Mouse (Mus musculus) hindbrain, embryonic 11.5 days (tissue): ENCODE measurements at regions not wholly inside any gene's neighbourhood (a gene's known extent, or its start where the extent isn't known, plus 50 kb on each side); places are given as distances from the start of the nearest gene placed in this dataset.

Source experiments
- ATAC-seq: fragments of 200-750 bp; cut with Nextera tagmentation; 2 replicates; pipeline ENCODE4 v1.8.0; 2017; ENCODE audit warnings: mild to moderate bottlenecking, moderate TSS enrichment, moderate library complexity; ENCODE audit not compliant: low FRiP score
- DNase-seq: peaks from one replicate; pipeline ENCODE4 v3.0.0-alpha.2; 2015; ENCODE audit warnings: low spot score
- H3K27ac ChIP-seq: fragments of 300-500 bp; sonication (generic); 2 replicates; pipeline ENCODE4 v1.5.1; 2014; ENCODE audit warnings: mild to moderate bottlenecking, low read depth, low read length
- H3K27me3 ChIP-seq: fragments of 300-500 bp; sonication (generic); 2 replicates; pipeline ENCODE4 v1.6.1; 2014; ENCODE audit warnings: mild to moderate bottlenecking, low read length, moderate library complexity, mixed read lengths; ENCODE audit not compliant: control insufficient read depth, insufficient read depth
- H3K36me3 ChIP-seq: fragments of 300-500 bp; sonication (generic); 2 replicates; pipeline ENCODE4 v1.6.1; 2014; ENCODE audit warnings: mild to moderate bottlenecking, low read length, moderate library complexity, mixed read lengths; ENCODE audit not compliant: control insufficient read depth, insufficient read depth
- H3K4me1 ChIP-seq: fragments of 300-500 bp; sonication (generic); replicated peaks from 2 replicates; pipeline ENCODE4 v1.6.1; 2014; ENCODE audit warnings: low read length, mixed read lengths; ENCODE audit not compliant: control insufficient read depth, insufficient read depth
- H3K4me2 ChIP-seq: fragments of 300-500 bp; sonication (generic); replicated peaks from 2 replicates; pipeline ENCODE4 v1.6.1; 2014; ENCODE audit warnings: mild to moderate bottlenecking, low read depth, low read length
- H3K4me3 ChIP-seq: fragments of 300-500 bp; sonication (generic); 2 replicates; pipeline ENCODE4 v1.5.1; 2014; ENCODE audit warnings: low read depth, low read length
- H3K9ac ChIP-seq: fragments of 300-500 bp; sonication (generic); 2 replicates; pipeline ENCODE4 v1.6.1; 2014; ENCODE audit warnings: low read depth, low read length
- H3K9me3 ChIP-seq: fragments of 300-500 bp; sonication (generic); 2 replicates; pipeline ENCODE4 v1.6.1; 2016; ENCODE audit warnings: low read length; ENCODE audit not compliant: control insufficient read depth
- WGBS: fragments of 180-500 bp; shearing (Covaris S2); extraction: QIAGEN DNeasy Blood & Tissue Kit; methylation state at CpG from one replicate; pipeline ENCODE4 v1.1.7; 2014; 5-methylcytosine and 5-hydroxymethylcytosine counted together

DNA sequence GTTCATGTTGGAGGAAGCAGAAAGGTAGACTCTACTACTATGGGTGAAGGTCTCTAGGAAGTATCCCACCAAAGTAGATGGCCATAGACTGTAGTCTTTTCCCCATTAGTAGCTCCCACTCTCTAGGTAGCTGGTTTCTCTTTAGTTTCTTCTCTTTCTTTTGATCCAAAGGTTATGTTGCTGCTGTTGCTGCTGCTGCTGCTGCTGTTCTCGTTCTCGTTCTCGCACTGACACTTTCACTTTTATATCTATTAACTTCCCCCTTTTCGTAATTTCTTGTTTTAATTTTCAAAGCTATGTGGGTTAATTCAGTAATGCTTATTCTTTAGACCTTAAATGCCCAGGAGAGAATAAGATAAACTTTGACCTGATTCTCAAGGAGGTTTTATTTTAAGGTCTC, 58.3 kb downstream of the Tmem100 start:
- Histone ChIP-seq H3K9me3 (no peaks in the 10 kb centered on the region), H3K4me3 (no peak overlapping the region), H3K27me3 (no peaks in the 10 kb centered on the region), H3K27ac (no peak overlapping the region), H3K36me3 (no peaks in the 10 kb centered on the region), H3K4me1 (no peaks in the 10 kb centered on the region), H3K9ac (no peak overlapping the region), H3K4me2 (no peak overlapping the region)
- DNase-seq (no peak), ATAC-seq (no peak)
- WGBS, result 92% methylated on average over 4 of the region's 4 CpGs

- no peaks in the 10 kb centered on the region for H3K36me3 ChIP-seq
- H3K4me1 ChIP-seq, result no peaks in the 10 kb centered on the region
- ATAC-seq, result no peak
- H3K9ac ChIP-seq, result no peak overlapping the region
- DNase-seq, result no peak
- no peak overlapping the region for H3K4me3 ChIP-seq
- H3K9me3 ChIP-seq, result no peaks in the 10 kb centered on the region
- no peaks in the 10 kb centered on the region for H3K27me3 ChIP-seq
- H3K27ac ChIP-seq, result no peak overlapping the region
- 88% methylated on average over 7 of the region's 7 CpGs for WGBS
- no peak overlapping the region for H3K4me2 ChIP-seq
Measured at GRCm38 (mm10) chr11:90094052-90094451, 63.9 kb downstream of the Tmem100 start.

DNA sequence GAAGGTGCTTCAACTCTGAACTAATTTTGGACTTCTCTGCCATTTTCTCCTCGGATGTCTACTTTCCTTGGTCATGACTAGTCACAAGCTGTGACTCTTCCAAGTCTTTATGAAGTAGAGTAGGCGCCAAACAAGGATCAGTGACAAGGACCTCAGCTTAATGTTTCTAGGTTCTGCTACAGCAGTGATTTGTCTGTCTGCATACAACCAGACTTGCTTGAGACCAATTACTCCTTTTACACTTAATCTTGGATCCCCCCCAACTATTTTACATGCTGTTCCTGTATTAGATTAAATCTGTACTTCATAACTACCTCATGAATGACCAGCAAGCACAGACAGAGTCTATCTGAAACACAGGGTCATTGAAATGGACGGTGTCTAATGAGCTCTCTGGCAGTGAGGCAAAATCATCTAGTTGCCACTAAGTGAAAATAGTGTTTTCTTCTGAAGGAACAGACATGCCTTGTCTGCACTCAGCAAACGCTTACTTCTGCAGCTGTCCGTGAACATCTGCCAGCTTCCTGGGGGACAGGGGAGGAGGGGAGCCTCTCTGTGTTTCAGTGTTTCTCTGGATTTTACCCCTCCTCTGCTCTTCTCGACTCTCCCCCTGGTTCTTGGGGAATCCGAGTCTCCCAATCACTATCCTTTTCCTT, 64.7 kb downstream of the Tmem100 start:
- DNase-seq (no peak), ATAC-seq (no peak)
- H3K4me2 ChIP-seq, result no peak overlapping the region
- H3K27ac ChIP-seq, result no peak overlapping the region
- WGBS, result 79% methylated on average over 7 of the region's 7 CpGs
- H3K27me3 ChIP-seq, result no peaks in the 10 kb centered on the region
- no peak overlapping the region for H3K4me3 ChIP-seq
- no peaks in the 10 kb centered on the region for H3K4me1 ChIP-seq
- H3K9ac ChIP-seq, result no peak overlapping the region
- H3K9me3 ChIP-seq, result no peaks in the 10 kb centered on the region
- H3K36me3 ChIP-seq, result no peaks in the 10 kb centered on the region

DNA sequence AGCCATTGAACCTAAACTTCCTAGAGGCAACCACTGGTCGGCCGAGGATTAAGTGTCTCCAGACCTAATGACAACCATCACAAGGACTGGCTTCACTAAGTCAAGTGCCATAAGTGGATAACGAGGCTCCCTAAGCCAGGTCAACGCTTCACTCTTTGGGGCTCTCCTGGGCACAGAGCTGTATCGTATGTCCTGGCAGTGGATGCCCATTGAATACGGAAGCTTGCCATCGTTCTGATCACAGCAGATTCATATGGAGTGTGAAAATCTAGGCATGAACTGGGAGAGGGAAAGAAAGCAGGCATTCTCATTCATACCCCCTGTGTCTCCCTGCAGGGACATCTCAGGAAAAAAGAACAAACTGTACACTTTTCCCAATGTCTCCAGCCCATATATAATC, 68.3 kb downstream of the Tmem100 start:
- H3K4me1 ChIP-seq, result no peaks in the 10 kb centered on the region

GRCm38 (mm10) chr11:90099178-90099577, 69.0 kb downstream of the Tmem100 start:
- H3K36me3 ChIP-seq, result no peaks in the 10 kb centered on the region
- no peaks in the 10 kb centered on the region for H3K27me3 ChIP-seq
- DNase-seq (no peak), ATAC-seq (no peak)
- 50% methylated on average over 1 of the region's 1 CpGs for WGBS
- no peak overlapping the region for H3K27ac ChIP-seq
- H3K4me3 ChIP-seq, result no peak overlapping the region
- H3K4me1 ChIP-seq, result no peaks in the 10 kb centered on the region
- no peak overlapping the region for H3K4me2 ChIP-seq
- no peak overlapping the region for H3K9ac ChIP-seq
- H3K9me3 ChIP-seq, result no peaks in the 10 kb centered on the region

More for the DNA sequence above, 68.3 kb downstream of the Tmem100 start:
- Histone ChIP-seq H3K9me3 (no peaks in the 10 kb centered on the region), H3K4me3 (no peak overlapping the region), H3K27me3 (no peaks in the 10 kb centered on the region), H3K4me2 (no peak overlapping the region), H3K9ac (no peak overlapping the region), H3K36me3 (no peaks in the 10 kb centered on the region), H3K27ac (no peak overlapping the region)
- WGBS, result 84% methylated on average over 7 of the region's 7 CpGs
- DNase-seq, result no peak
- ATAC-seq, result no peak

- Histone ChIP-seq H3K9ac (no peak overlapping the region), H3K4me3 (no peak overlapping the region), H3K36me3 (no peaks in the 10 kb centered on the region), H3K27me3 (no peaks in the 10 kb centered on the region), H3K27ac (no peak overlapping the region), H3K9me3 (no peaks in the 10 kb centered on the region), H3K4me1 (no peaks in the 10 kb centered on the region), H3K4me2 (no peak overlapping the region)
- DNase-seq (no peak), ATAC-seq (no peak)
- WGBS, result 95% methylated on average over 2 of the region's 2 CpGs
Measured at GRCm38 (mm10) chr11:90100161-90100560, 70.0 kb downstream of the Tmem100 start.

- H3K9me3 ChIP-seq, result no peaks in the 10 kb centered on the region
- no peak overlapping the region for H3K9ac ChIP-seq
- H3K27me3 ChIP-seq, result no peaks in the 10 kb centered on the region
- H3K36me3 ChIP-seq, result no peaks in the 10 kb centered on the region
- H3K4me3 ChIP-seq, result no peak overlapping the region
- 71% methylated on average over 8 of the region's 8 CpGs for WGBS
- no peak for DNase-seq
- no peak overlapping the region for H3K4me2 ChIP-seq
- no peak for ATAC-seq
- no peaks in the 10 kb centered on the region for H3K4me1 ChIP-seq
- H3K27ac ChIP-seq, result no peak overlapping the region
Measured at GRCm38 (mm10) chr11:90101284-90101683, 71.1 kb downstream of the Tmem100 start.

DNA sequence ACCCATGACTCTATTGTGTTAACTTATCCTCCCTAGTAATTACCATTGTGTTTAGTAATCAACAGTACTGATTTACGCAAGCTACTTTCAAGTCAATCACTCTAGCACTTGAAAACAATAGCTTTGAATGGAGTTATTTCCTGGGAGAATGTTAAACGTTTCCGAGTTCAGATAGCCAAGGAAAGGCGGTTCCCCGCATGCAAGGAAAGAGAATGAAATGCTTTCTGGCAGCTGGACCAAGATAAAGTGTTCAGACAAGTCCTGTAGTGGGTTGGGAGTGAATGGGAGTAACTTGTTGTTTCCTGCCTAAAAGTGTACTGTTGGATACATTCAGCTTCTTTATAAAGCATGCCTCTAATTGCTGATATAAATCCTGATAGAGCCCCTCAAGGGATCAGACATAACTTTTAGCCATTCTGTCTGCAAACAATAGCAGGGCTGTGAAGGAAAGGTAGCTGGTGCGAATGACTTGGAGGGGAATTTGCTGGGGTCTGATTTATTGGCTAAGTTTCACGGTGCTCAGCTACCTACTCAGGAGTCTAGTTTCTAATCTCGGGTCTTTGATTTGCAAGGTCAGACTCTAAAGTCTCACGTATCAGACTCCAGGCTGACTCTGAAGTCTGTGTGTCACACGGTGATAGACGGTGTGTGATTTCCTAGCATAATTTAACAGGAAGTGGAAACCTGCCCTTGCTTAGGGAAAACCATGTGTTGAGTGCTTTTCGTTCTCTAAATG, 76.1 kb downstream of the Tmem100 start:
- 69% methylated on average over 12 of the region's 12 CpGs for WGBS

GRCm38 (mm10) chr11:90109681-90110111, 77.8 kb upstream of the Gm45716 start:
- Histone ChIP-seq H3K36me3 (no peaks in the 10 kb centered on the region), H3K27ac (peak overlapping the region; percentile 47; the same call in 1 of the 2 replicates), H3K9me3 (no peaks in the 10 kb centered on the region), H3K4me1 (0 out of 2 replicates have a peak, but pooled peaks cover 2% of the 10 kb centered on the region), H3K4me3 (no peak overlapping the region), H3K4me2 (no peak overlapping the region), H3K27me3 (no peaks in the 10 kb centered on the region), H3K9ac (no peak overlapping the region)
- 20% methylated on average over 2 of the region's 2 CpGs for WGBS
- peak; percentile 49 for DNase-seq
- peak; percentile 88 for ATAC-seq

More for the DNA sequence above, 76.1 kb downstream of the Tmem100 start:
- Histone ChIP-seq H3K36me3 (no peaks in the 10 kb centered on the region), H3K9me3 (no peaks in the 10 kb centered on the region), H3K4me3 (no peak overlapping the region), H3K4me2 (no peak overlapping the region), H3K27me3 (no peaks in the 10 kb centered on the region), H3K4me1 (0 out of 2 replicates have a peak, but pooled peaks cover 2% of the 10 kb centered on the region), H3K9ac (no peak overlapping the region), H3K27ac (no peak overlapping the region)
- no peak for ATAC-seq
- no peak for DNase-seq
